Mouse (Mus musculus) forebrain, postnatal 0 days (tissue): ENCODE data around the gene Rasgef1b. TPM values are rescaled to one million over a fixed set of nuclear protein-coding genes. Genes with fewer than 3 reads are reported as not detected.

ENCODE experiments used
- ATAC-seq: fragments of 200-750 bp; cut with Nextera tagmentation; 2 replicates; pipeline ENCODE4 v1.8.0; 2017; ENCODE audit warnings: mild to moderate bottlenecking, moderate library complexity
- DNase-seq: peaks from one replicate; pipeline ENCODE4 v3.0.0-alpha.2; 2015
- H3K27ac ChIP-seq: fragments of 300-500 bp; sonication (generic); 2 replicates; pipeline ENCODE4 v1.5.1; 2014; ENCODE audit warnings: low read depth, mild to moderate bottlenecking, antibody characterized with exemption, low read length, moderate library complexity, mixed read lengths
- H3K27me3 ChIP-seq: fragments of 300-500 bp; sonication (generic); 2 replicates; pipeline ENCODE4 v1.6.1; 2014; ENCODE audit warnings: mild to moderate bottlenecking, low read length, mixed read lengths; ENCODE audit not compliant: insufficient read depth
- H3K36me3 ChIP-seq: fragments of 300-500 bp; sonication (generic); 2 replicates; pipeline ENCODE4 v1.6.1; 2014; ENCODE audit warnings: mild to moderate bottlenecking, moderate library complexity; ENCODE audit not compliant: insufficient read depth
- H3K4me1 ChIP-seq: fragments of 300-500 bp; sonication (generic); 2 replicates; pipeline ENCODE4 v1.6.1; 2014; ENCODE audit warnings: antibody characterized with exemption; ENCODE audit not compliant: insufficient read depth
- H3K4me2 ChIP-seq: fragments of 300-500 bp; sonication (generic); 2 replicates; pipeline ENCODE4 v1.6.1; 2014; ENCODE audit warnings: low read depth, mild to moderate bottlenecking, moderate library complexity
- H3K4me3 ChIP-seq: fragments of 300-500 bp; sonication (generic); 2 replicates; pipeline ENCODE4 v1.5.1; 2014; ENCODE audit warnings: low read depth, low read length, mixed read lengths
- H3K9ac ChIP-seq: fragments of 300-500 bp; sonication (generic); 2 replicates; pipeline ENCODE4 v1.6.1; 2014; ENCODE audit warnings: mild to moderate bottlenecking
- H3K9me3 ChIP-seq: fragments of 300-500 bp; sonication (generic); 2 replicates; pipeline ENCODE4 v1.6.1; 2016; ENCODE audit warnings: low read length
- CTCF ChIP-seq: sonication (generic); IDR thresholded peaks from 2 replicates; pipeline ENCODE4 v1.5.1; 2016; ENCODE audit warnings: antibody characterized with exemption, control low read depth, low read depth
- WGBS: fragments of 180-500 bp; shearing (Covaris S2); extraction: QIAGEN DNeasy Blood & Tissue Kit; methylation state at CpG from one replicate; pipeline ENCODE4 v1.1.7; 2014; 5-methylcytosine and 5-hydroxymethylcytosine counted together
- polyA plus RNA-seq: library from polyadenylated mRNA; unstranded; fragments of >200 nt; fragmentation: Nextera tagmentation; extraction: Ambion mirVana; gene quantifications from 2 replicates; pipeline ENCODE4 v1.2.1, GENCODE M21; 2015
- total RNA-seq: library from RNA; depleted of rRNA; stranded (reverse); fragments of >200 nt; gene quantifications from 2 replicates; pipeline ENCODE4 v1.2.3, GENCODE M21; 2014

Gene Rasgef1b
- total and polyA plus RNA-seq, 2 experiments from 2014 or later, result 49.6 to 51.0 TPM

GRCm38 (mm10) chr5:99633548-99633947, 95.3 kb downstream of the Rasgef1b start:
- no peaks in the 10 kb centered on the region for H3K27me3 ChIP-seq
- no peak for TF ChIP-seq CTCF
- H3K4me1 ChIP-seq, result no peaks in the 10 kb centered on the region
- no peak for ATAC-seq
- no peaks in the 10 kb centered on the region for H3K9me3 ChIP-seq
- H3K27ac ChIP-seq, result no peak overlapping the region
- WGBS, result 89% methylated on average over 1 of the region's 1 CpGs
- no peak overlapping the region for H3K9ac ChIP-seq
- no peak for DNase-seq
- no peak overlapping the region for H3K4me3 ChIP-seq
- no peak overlapping the region for H3K4me2 ChIP-seq
- no peaks in the 10 kb centered on the region for H3K36me3 ChIP-seq

GRCm38 (mm10) chr5:99632649-99633310, 96.1 kb downstream of the Rasgef1b start:
- H3K4me1 ChIP-seq, result no peaks in the 10 kb centered on the region
- no peak overlapping the region for H3K9ac ChIP-seq
- H3K9me3 ChIP-seq, result no peaks in the 10 kb centered on the region
- DNase-seq, result no peak
- no peaks in the 10 kb centered on the region for H3K27me3 ChIP-seq
- TF ChIP-seq CTCF, result no peak
- no peak overlapping the region for H3K27ac ChIP-seq
- 84% methylated on average over 11 of the region's 11 CpGs for WGBS
- no peak overlapping the region for H3K4me2 ChIP-seq
- no peak for ATAC-seq
- H3K36me3 ChIP-seq, result no peaks in the 10 kb centered on the region
- H3K4me3 ChIP-seq, result no peak overlapping the region

- Histone ChIP-seq H3K9me3 (no peaks in the 10 kb centered on the region), H3K36me3 (no peaks in the 10 kb centered on the region), H3K4me2 (no peak overlapping the region), H3K4me3 (no peak overlapping the region), H3K4me1 (no peaks in the 10 kb centered on the region), H3K27me3 (no peaks in the 10 kb centered on the region), H3K27ac (no peak overlapping the region), H3K9ac (no peak overlapping the region)
- TF ChIP-seq CTCF, result peak; percentile 52
- no peak for ATAC-seq
- no peak for DNase-seq
- WGBS, result 79% methylated on average over 7 of the region's 7 CpGs
Measured at GRCm38 (mm10) chr5:99630087-99630486, 98.8 kb downstream of the Rasgef1b start.

GRCm38 (mm10) chr5:99625603-99626002, 103.3 kb downstream of the Rasgef1b start:
- 0 out of 2 replicates have a peak, but pooled peaks have one; percentile 27 for ATAC-seq
- no peak overlapping the region for H3K27ac ChIP-seq
- H3K9me3 ChIP-seq, result no peaks in the 10 kb centered on the region
- no peak for TF ChIP-seq CTCF
- H3K36me3 ChIP-seq, result no peaks in the 10 kb centered on the region
- H3K4me2 ChIP-seq, result no peak overlapping the region
- no peak for DNase-seq
- H3K9ac ChIP-seq, result no peak overlapping the region
- no peaks in the 10 kb centered on the region for H3K27me3 ChIP-seq
- 70% methylated on average over 3 of the region's 3 CpGs for WGBS
- H3K4me1 ChIP-seq, result no peaks in the 10 kb centered on the region
- no peak overlapping the region for H3K4me3 ChIP-seq

DNA sequence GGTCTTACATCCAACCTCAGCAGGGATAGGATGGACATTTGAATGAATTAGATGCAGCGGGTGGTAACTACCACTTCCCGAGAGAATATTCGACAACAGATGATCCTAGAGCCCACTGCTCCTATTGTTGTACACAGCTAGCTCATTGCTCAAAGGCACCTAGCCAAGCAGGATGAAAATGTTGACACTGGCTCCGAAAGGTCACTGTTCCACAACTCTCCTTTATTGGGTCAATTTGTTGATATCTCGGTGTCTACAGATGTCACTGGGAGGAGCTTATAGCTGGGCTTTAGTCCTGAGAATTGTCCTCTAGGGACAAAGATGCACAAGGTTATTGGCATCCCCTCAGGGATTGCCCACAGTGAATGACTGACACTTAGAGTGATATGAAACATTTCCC, 108.1 kb downstream of the Rasgef1b start:
- TF ChIP-seq CTCF, result no peak
- WGBS, result 90% methylated on average over 5 of the region's 5 CpGs
- no peak overlapping the region for H3K27ac ChIP-seq
- no peaks in the 10 kb centered on the region for H3K9me3 ChIP-seq
- H3K27me3 ChIP-seq, result no peaks in the 10 kb centered on the region
- H3K4me3 ChIP-seq, result no peak overlapping the region
- no peaks in the 10 kb centered on the region for H3K4me1 ChIP-seq
- ATAC-seq, result no peak
- H3K9ac ChIP-seq, result no peak overlapping the region
- no peak for DNase-seq
- H3K36me3 ChIP-seq, result no peaks in the 10 kb centered on the region
- H3K4me2 ChIP-seq, result no peak overlapping the region

DNA sequence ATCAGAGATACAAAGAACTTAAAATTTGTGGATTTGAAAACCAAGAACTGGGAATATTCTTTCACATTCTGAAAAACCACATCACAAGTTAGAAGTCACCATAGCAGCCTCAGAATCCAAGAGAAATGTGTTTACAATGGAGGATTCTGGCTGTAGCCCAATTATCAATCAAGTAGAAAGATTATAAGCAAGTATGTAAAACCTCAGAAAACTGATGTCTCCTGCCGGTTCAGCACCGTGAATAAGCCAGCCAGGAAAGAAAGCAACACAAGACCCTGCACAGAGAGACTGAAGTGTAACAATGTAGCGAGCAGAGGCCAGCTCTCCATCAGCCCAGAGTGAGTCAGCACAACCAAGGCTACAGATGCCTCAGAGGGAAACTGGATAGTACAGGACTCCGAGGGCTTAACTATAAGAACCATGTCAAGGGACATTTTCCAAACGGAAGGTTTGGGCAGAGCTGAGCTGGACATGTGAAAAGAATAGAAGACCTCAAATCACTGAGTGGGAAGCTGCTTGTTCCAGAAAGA, 111.5 kb downstream of the Rasgef1b start:
- Histone ChIP-seq H3K9ac (no peak overlapping the region), H3K9me3 (no peaks in the 10 kb centered on the region), H3K27me3 (no peaks in the 10 kb centered on the region), H3K4me1 (peaks cover 8% of the 10 kb centered on the region), H3K4me2 (no peak overlapping the region), H3K4me3 (no peak overlapping the region), H3K36me3 (no peaks in the 10 kb centered on the region), H3K27ac (no peak overlapping the region)
- DNase-seq, result no peak
- TF ChIP-seq CTCF, result no peak
- WGBS, result 20% methylated on average over 5 of the region's 5 CpGs
- no peak for ATAC-seq

- Histone ChIP-seq H3K9ac (0 out of 2 replicates have a peak overlapping the region, but pooled peaks have one; percentile 22), H3K27me3 (no peaks in the 10 kb centered on the region), H3K9me3 (no peaks in the 10 kb centered on the region), H3K36me3 (no peaks in the 10 kb centered on the region), H3K27ac (peak overlapping the region; percentile 35; the same call in 1 of the 2 replicates), H3K4me2 (peak overlapping the region; percentile 43), H3K4me1 (peaks cover 8% of the 10 kb centered on the region), H3K4me3 (0 out of 2 replicates have a peak overlapping the region, but pooled peaks have one; percentile 2)
- 3% methylated on average over 24 of the region's 24 CpGs for WGBS
- ATAC-seq (peak; percentile 51), DNase-seq (peak; percentile 53)
- no peak for TF ChIP-seq CTCF
Measured at GRCm38 (mm10) chr5:99613321-99614118, 115.3 kb downstream of the Rasgef1b start.
